Mouse (Mus musculus) spleen, adult 2 months (tissue): Measurements from ENCODE around the gene Schip1.

Experiments used
- CTCF ChIP-seq: fragments of 200-500 bp; IDR thresholded peaks from 2 replicates; pipeline ENCODE4 v1.5.1; 2011; ENCODE audit warnings: mild to moderate bottlenecking, inconsistent platforms; ENCODE audit not compliant: insufficient read depth, insufficient read length, insufficient replicate concordance; ENCODE audit errors: extremely low read depth
- POLR2A ChIP-seq: fragments of 200-500 bp; IDR thresholded peaks from 2 replicates; pipeline ENCODE4 v1.6.1; 2011; ENCODE audit warnings: low read depth, low read length, inconsistent platforms

GRCm38 (mm10) chr3:68393578-68393977 lies 329.0 kb downstream of the Schip1 start:
- TF ChIP-seq CTCF (no peak), POLR2A (no peak)
